Mouse (Mus musculus) lung, postnatal 0 days (tissue): ENCODE data around the gene Ttn.

Experiments used
- CTCF ChIP-seq: IDR thresholded peaks from 2 replicates; pipeline ENCODE4 v1.5.1; 2016; ENCODE audit warnings: antibody characterized with exemption, mild to moderate bottlenecking
- EP300 ChIP-seq: IDR thresholded peaks from 2 replicates; pipeline ENCODE4 v1.6.1; 2016; ENCODE audit warnings: antibody characterized with exemption, mild to moderate bottlenecking, control low read depth

DNA sequence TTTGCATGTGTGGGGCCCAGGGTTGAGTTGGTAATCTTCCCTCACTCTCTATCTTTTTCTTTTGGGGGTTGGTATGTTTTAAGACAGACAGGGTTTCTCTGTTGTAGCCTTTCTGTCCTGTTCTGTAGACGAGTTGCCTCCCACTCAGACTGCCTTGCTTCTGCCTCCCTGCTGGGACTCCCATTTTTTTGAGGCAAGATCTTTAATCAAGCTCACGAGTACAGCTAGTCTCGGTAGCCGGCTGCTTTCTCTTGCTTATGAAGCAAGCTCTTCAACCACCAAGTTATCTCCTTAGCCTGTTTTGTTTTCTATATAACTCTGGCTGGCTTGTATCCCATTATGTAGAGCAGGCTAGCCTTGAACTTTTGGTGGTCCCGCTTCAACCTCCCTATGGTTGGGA lies 288.6 kb downstream of the Ttn start:
- TF ChIP-seq CTCF (no peak), EP300 (no peak)
